Mouse (Mus musculus) midbrain, embryonic 13.5 days (tissue): ENCODE measurements at regions not wholly inside any gene's neighbourhood (a gene's known extent, or its start where the extent isn't known, plus 50 kb on each side); places are given as distances from the start of the nearest gene placed in this dataset.
"Not testable (repeated sequence)": the region's sequence is repeated elsewhere in the genome, so short reads cannot be mapped to it uniquely, and the experiment has no call there.

Experiments
- ATAC-seq: fragments of 200-750 bp; cut with Nextera tagmentation; 2 replicates; pipeline ENCODE4 v1.8.0; 2017; ENCODE audit warnings: mild to moderate bottlenecking, moderate TSS enrichment, moderate library complexity
- H3K27ac ChIP-seq: fragments of 300-500 bp; sonication (generic); 2 replicates; pipeline ENCODE4 v1.5.1; 2015; ENCODE audit warnings: inconsistent platforms, mild to moderate bottlenecking, moderate library complexity
- H3K27me3 ChIP-seq: fragments of 300-500 bp; sonication (generic); 2 replicates; pipeline ENCODE4 v1.6.1; 2015; ENCODE audit warnings: mild to moderate bottlenecking, inconsistent platforms
- H3K36me3 ChIP-seq: fragments of 300-500 bp; sonication (generic); 2 replicates; pipeline ENCODE4 v1.6.1; 2015; ENCODE audit warnings: mild to moderate bottlenecking, inconsistent platforms
- H3K4me1 ChIP-seq: fragments of 300-500 bp; sonication (generic); replicated peaks from 2 replicates; pipeline ENCODE4 v1.6.1; 2015; ENCODE audit warnings: inconsistent platforms
- H3K4me2 ChIP-seq: fragments of 300-500 bp; sonication (generic); replicated peaks from 2 replicates; pipeline ENCODE4 v1.6.1; 2015; ENCODE audit warnings: moderate library complexity, mild to moderate bottlenecking, inconsistent platforms
- H3K4me3 ChIP-seq: fragments of 300-500 bp; sonication (generic); replicated peaks from 2 replicates; pipeline ENCODE4 v1.5.1; 2015; ENCODE audit warnings: mild to moderate bottlenecking, inconsistent platforms
- H3K9ac ChIP-seq: fragments of 300-500 bp; sonication (generic); replicated peaks from 2 replicates; pipeline ENCODE4 v1.6.1; 2015; ENCODE audit warnings: mild to moderate bottlenecking, inconsistent platforms
- H3K9me3 ChIP-seq: fragments of 300-500 bp; sonication (generic); 2 replicates; pipeline ENCODE4 v1.6.1; 2016; ENCODE audit warnings: mild to moderate bottlenecking, inconsistent platforms
- WGBS: fragments of 180-500 bp; shearing (Covaris S2); methylation state at CpG from one replicate; pipeline ENCODE4 v1.1.7; 2015; 5-methylcytosine and 5-hydroxymethylcytosine counted together

DNA sequence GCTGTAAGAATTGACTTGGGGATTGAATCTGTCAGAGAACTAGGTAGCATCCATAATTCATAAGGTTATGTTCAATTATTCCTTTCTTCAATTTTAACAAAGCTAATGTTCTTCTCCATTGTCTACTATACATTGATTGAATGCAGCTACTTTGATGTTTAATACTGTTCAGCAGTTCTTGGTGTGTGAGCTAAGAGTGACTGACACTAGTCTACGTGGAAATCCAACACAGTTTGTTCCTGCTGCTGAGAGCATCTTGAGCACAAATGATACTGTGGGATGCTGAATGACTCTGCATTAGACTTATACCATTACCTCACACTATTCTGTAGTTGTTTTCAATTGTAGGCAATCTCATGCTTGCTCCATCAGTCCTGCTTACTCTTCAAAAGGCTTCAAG lies 249.4 kb upstream of the Akr1e1 start:
- Histone ChIP-seq H3K36me3 (no peaks in the 10 kb centered on the region), H3K27ac (no peak overlapping the region), H3K27me3 (no peaks in the 10 kb centered on the region), H3K4me3 (no peak overlapping the region), H3K9ac (no peak overlapping the region), H3K4me2 (no peak overlapping the region), H3K4me1 (no peaks in the 10 kb centered on the region), H3K9me3 (no peaks in the 10 kb centered on the region)
- peak; percentile 43; the same call in 1 of the 2 replicates for ATAC-seq
- WGBS, result 32% methylated on average over 1 of the region's 1 CpGs

DNA sequence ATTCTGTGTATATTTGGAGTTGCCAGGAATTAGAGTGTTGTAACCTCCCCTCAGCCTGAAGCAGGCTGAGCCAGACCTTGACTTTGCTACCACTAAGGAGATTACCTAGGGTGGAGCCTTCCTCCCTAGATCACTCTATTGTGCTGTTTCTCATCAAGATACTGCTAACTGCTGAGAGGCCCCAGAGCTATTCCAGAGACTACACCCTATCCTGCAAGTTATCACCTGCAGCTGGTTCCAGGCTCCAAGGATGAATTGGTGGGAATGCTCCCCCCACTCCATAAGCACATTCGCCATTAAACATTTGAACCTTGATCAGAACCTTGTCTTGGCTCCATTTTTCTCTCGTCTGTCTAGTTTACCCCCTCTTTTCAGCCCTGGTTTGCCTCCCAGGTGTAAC lies 230.5 kb upstream of the Akr1e1 start:
- ATAC-seq, H3K4me1 ChIP-seq, H3K9me3 ChIP-seq, H3K27me3 ChIP-seq, H3K36me3 ChIP-seq, H3K27ac ChIP-seq, H3K4me2 ChIP-seq, H3K4me3 ChIP-seq, H3K9ac ChIP-seq: not testable (repeated sequence)
- WGBS, result 89% methylated on average over 2 of the region's 2 CpGs

DNA sequence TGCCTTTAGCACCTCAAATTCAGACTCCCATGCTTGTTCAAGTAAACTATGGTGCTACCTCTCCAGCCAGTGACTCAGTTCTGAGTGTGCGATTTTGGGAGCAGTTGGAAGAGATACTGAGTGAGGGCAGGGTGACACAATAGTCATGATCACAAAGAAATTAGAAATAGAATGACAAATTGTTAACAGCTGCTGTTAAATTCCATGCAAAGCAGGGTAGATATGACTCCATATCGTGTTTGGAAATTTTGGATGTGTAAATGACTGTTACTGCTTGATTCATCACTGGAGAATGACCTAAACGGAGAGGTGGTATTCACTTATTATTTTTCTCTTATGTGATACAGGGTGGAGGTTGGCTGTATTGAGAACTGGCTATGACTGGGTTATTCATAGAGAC lies 217.8 kb upstream of the Akr1e1 start:
- H3K4me3 ChIP-seq, result no peak overlapping the region
- 88% methylated on average over 3 of the region's 3 CpGs for WGBS

DNA sequence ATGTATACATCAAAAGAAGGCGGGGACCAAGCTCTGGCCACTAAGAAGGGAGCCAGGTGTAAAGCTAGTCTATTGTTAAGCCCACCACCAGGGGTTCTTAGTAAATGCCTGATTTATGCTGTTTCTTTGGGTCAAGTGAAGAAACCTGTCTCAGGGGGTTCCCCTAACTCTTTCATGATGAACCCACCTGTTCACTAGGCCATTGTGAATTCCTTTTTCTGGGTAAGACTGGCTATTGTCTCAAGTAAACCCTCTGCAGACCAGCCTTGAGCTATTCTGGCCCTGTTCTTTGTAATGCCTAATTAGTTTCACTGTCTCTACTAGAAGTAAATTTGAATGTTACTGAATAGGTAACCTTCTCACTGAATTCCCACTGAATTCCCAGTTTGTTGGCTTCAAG lies 216.8 kb upstream of the Akr1e1 start:
- H3K27me3 ChIP-seq, ATAC-seq, H3K4me1 ChIP-seq, H3K9me3 ChIP-seq, H3K36me3 ChIP-seq, H3K27ac ChIP-seq, H3K4me2 ChIP-seq, H3K9ac ChIP-seq, H3K4me3 ChIP-seq: not testable (repeated sequence)
- WGBS, result 92% methylated on average over 1 of the region's 1 CpGs

More for the DNA sequence above, 217.8 kb upstream of the Akr1e1 start:
- Histone ChIP-seq H3K4me2 (no peak overlapping the region), H3K9ac (no peak overlapping the region), H3K27ac (no peak overlapping the region), H3K4me1 (no peaks in the 10 kb centered on the region), H3K9me3 (no peaks in the 10 kb centered on the region), H3K27me3 (no peaks in the 10 kb centered on the region), H3K36me3 (no peaks in the 10 kb centered on the region)
- no peak for ATAC-seq

DNA sequence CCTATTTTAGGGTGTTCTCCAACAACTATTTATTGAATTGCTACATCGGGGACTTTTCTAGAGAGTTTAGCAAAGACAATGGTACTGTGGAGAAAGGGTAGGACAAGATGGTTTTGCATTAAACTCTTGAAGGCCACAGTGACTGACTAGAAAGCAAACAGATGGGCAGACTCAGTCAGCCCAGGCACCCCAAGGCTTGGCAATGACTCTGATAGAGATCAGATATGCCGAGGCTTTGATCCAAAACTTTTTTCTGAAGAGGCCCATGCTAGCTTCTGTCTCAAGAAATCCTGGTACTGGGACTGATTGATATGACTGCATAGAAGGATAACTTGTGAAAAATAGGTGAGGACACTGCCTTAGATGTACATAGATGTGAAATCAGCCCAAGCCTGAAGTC lies 197.9 kb upstream of the Akr1e1 start:
- no peaks in the 10 kb centered on the region for H3K4me1 ChIP-seq
- H3K36me3 ChIP-seq, result no peaks in the 10 kb centered on the region
- no peaks in the 10 kb centered on the region for H3K9me3 ChIP-seq
- no peak overlapping the region for H3K27ac ChIP-seq
- no peak overlapping the region for H3K4me2 ChIP-seq
- no peak overlapping the region for H3K4me3 ChIP-seq
- no peaks in the 10 kb centered on the region for H3K27me3 ChIP-seq
- H3K9ac ChIP-seq, result no peak overlapping the region
- 85% methylated on average over 2 of the region's 2 CpGs for WGBS
- ATAC-seq, result no peak

DNA sequence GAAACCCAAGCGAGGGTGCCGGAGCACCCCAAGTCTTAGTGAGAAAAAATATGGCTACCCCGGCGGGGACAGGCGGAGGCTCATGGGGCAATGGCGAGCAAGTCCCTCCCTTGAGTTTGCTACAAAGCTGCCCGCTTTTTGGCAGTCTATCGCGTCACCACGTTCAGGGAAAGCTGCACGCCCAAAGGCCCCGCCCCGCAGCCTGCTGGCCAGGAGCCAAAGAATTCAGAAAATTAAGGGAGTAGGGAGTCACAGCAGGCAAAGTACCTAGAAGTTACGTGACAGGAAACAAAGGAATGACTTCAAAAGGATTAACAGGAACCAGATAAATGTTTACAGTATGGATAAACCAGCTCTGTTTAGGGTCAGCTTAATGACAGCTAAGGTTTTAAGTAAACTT lies 191.7 kb upstream of the Akr1e1 start:
- H3K9me3 ChIP-seq, result peaks cover 9% of the 10 kb centered on the region; the same call in 1 of the 2 replicates
- ATAC-seq, result no peak
- WGBS, result 92% methylated on average over 14 of the region's 14 CpGs
- no peak overlapping the region for H3K4me3 ChIP-seq
- no peak overlapping the region for H3K27ac ChIP-seq
- peaks cover 3% of the 10 kb centered on the region; the same call in 1 of the 2 replicates for H3K36me3 ChIP-seq
- H3K4me2 ChIP-seq, result no peak overlapping the region
- no peaks in the 10 kb centered on the region for H3K27me3 ChIP-seq
- H3K4me1 ChIP-seq, result no peaks in the 10 kb centered on the region
- no peak overlapping the region for H3K9ac ChIP-seq

DNA sequence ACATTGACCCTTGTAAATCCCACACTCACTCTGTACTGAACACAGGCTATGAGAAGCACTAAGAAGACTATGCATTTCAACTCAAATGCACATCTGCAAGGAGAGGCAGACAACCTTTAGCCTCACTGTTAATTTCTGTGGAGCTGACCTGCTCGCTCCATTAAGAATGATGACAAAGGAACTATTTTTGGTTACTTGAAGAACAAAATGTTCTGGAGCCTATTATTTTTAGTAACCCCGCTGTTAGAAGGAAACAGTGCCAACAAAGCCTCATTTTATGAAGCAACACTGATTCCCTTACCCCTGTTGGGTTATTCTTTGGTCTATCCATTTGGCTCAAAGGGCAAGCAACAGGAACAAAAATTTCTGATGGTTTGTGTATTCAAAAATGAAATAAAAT lies 182.2 kb upstream of the Akr1e1 start:
- 79% methylated on average over 2 of the region's 2 CpGs for WGBS
- Histone ChIP-seq H3K9ac (no peak overlapping the region), H3K4me1 (no peaks in the 10 kb centered on the region), H3K27ac (no peak overlapping the region), H3K9me3 (no peaks in the 10 kb centered on the region), H3K4me2 (no peak overlapping the region), H3K27me3 (no peaks in the 10 kb centered on the region), H3K36me3 (no peaks in the 10 kb centered on the region), H3K4me3 (no peak overlapping the region)
- no peak for ATAC-seq

DNA sequence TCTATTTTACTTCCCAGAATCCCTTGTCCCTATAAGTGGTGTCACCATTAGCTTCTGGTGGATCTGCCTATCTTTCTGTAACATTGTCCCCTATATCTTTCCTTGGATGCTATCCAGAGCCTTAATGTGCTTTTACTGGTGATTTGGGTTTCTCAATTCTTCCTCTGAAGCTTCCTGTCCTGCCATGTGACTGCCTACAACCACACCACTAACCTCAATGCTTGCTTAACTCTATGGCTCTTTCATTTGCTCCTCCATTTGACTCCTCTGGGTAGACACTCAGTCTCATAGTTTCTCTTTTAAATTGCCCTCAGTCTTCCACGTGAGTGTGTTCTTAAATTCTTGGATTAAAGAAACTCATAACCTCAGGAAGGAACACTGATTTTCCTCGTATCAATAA lies 181.4 kb upstream of the Akr1e1 start:
- H3K27ac ChIP-seq, result no peak overlapping the region
- H3K4me1 ChIP-seq, result no peaks in the 10 kb centered on the region
- WGBS, result 80% methylated on average over 2 of the region's 2 CpGs
- H3K9me3 ChIP-seq, result no peaks in the 10 kb centered on the region
- H3K4me3 ChIP-seq, result no peak overlapping the region
- H3K9ac ChIP-seq, result no peak overlapping the region
- no peaks in the 10 kb centered on the region for H3K27me3 ChIP-seq
- no peak overlapping the region for H3K4me2 ChIP-seq
- ATAC-seq, result no peak
- H3K36me3 ChIP-seq, result no peaks in the 10 kb centered on the region

DNA sequence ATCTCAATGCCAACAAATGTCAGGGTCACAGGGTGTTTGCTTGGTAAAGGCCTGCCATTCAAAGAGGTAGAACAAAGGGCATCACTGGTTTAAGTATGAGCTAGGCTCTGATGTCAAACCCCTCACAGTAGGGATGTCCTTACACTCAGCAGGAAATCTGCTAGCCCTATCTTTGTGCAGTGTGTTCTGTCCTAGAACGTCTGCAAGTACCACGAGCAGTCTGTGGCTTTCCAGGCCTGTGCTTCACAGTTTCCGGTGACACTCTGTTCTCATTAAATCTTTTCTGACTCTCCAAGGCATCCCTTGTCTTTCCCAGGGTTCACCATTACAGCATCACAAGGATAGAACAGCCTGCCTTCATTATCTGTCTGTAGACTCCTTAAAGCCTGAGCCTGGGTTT lies 174.3 kb upstream of the Akr1e1 start:
- Histone ChIP-seq H3K4me3 (no peak overlapping the region), H3K9me3 (no peaks in the 10 kb centered on the region), H3K27ac (no peak overlapping the region), H3K4me2 (no peak overlapping the region), H3K27me3 (no peaks in the 10 kb centered on the region), H3K9ac (no peak overlapping the region), H3K36me3 (no peaks in the 10 kb centered on the region), H3K4me1 (no peaks in the 10 kb centered on the region)
- 46% methylated on average over 3 of the region's 3 CpGs for WGBS
- no peak for ATAC-seq

DNA sequence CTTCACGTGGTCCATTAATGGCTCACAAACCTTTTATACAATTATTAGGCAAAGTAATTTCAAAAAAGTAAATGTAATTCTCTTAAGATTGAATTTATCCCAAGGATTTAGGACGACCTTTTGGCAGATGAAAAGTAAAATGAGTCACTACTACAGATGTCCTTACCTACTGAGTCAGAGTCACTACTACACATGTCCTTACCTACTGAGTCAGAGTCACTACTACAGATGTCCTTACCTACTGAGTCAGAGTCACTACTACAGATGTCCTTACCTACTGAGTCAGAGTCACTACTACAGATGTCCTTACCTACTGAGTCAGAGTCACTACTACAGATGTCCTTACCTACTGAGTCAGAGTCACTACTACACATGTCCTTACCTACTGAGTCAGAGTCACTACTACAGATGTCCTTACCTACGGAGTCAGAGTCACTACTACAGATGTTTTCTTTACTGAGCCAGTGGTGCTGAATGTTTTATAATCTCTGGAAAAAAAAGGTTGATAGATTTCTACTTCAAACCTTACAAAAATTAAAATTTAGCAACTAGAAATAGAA lies 169.4 kb upstream of the Akr1e1 start:
- H3K4me1 ChIP-seq, H3K9ac ChIP-seq, H3K9me3 ChIP-seq, H3K4me2 ChIP-seq, ATAC-seq, H3K36me3 ChIP-seq, H3K27me3 ChIP-seq, H3K4me3 ChIP-seq, H3K27ac ChIP-seq: not testable (repeated sequence)
- 81% methylated on average over 3 of the region's 3 CpGs for WGBS

DNA sequence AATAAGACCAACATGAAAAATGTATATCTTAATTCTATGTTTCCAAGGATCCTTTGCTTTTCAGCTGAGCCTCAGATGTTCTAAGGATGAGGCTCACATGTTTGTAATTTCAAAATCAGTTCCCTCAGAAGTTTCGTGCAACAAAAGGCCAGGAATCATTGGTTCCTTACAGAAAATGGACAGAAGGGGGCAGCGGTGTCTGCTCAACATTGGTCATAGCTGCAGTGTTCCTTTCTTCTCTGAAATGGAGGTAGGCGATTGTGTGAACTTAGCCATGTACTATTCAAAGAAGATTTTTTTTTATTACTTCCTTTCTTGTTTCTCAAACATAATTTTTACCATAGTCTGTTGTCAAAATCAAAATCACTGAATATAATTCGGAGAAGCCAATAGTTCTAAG lies 167.9 kb upstream of the Akr1e1 start:
- H3K27me3 ChIP-seq, result no peaks in the 10 kb centered on the region
- no peak overlapping the region for H3K9ac ChIP-seq
- WGBS, result 43% methylated on average over 4 of the region's 4 CpGs
- no peak overlapping the region for H3K27ac ChIP-seq
- H3K4me3 ChIP-seq, result no peak overlapping the region
- H3K36me3 ChIP-seq, result no peaks in the 10 kb centered on the region
- ATAC-seq, result no peak
- no peaks in the 10 kb centered on the region for H3K9me3 ChIP-seq
- no peaks in the 10 kb centered on the region for H3K4me1 ChIP-seq
- no peak overlapping the region for H3K4me2 ChIP-seq

DNA sequence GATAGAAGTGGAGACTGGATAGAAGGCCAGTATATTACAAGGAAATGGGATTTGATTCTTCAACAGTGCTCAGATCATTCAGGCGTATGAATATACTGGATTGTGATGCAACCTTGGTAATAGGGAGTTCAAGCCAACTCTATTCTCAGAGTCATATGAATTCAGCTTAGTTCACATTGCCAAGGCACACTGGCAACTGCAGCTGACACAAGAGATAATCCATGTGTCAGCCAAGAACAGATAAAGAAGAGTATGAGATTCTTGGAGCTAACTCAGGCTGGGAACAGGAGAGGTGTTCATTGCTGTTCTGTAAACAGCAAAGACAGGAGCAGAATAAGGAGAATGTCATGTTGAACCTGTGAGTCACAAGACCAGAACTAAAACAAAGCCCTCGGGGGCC lies 163.3 kb upstream of the Akr1e1 start:
- no peak overlapping the region for H3K4me2 ChIP-seq
- H3K36me3 ChIP-seq, result no peaks in the 10 kb centered on the region
- ATAC-seq, result no peak
- no peak overlapping the region for H3K27ac ChIP-seq
- no peak overlapping the region for H3K4me3 ChIP-seq
- 92% methylated on average over 2 of the region's 2 CpGs for WGBS
- no peak overlapping the region for H3K9ac ChIP-seq
- no peaks in the 10 kb centered on the region for H3K9me3 ChIP-seq
- H3K4me1 ChIP-seq, result 0 out of 2 replicates have a peak, but pooled peaks cover 4% of the 10 kb centered on the region
- H3K27me3 ChIP-seq, result no peaks in the 10 kb centered on the region
